ENCODE assay signal across 36 mouse cellular contexts in genomic region chr1:175867050-175867449, GRCm38 (mm10). TPM values are rescaled to one million over a fixed set of nuclear protein-coding genes. Genes with fewer than 3 reads are reported as not detected.
A peak's percentile ranks its signal among the peaks of the same experiment; 100 is the strongest.
DNase-seq lines count a peak whose midpoint lies in the region; ATAC-seq and TF ChIP-seq lines count a peak whose summit lies in the region.
"Had no signal": no experiment of that assay in that cellular context is flagged by ENCODE, and none has a peak within 500 bp of the region (broad histone marks: within the 10 kb centered on the region; RNA-seq: fewer than 3 reads in every experiment).

No protein-coding gene starts in this region.

- no peak overlapping the region for H3K9ac ChIP-seq in hindbrain, embryonic 13.5 days
- H3K9ac ChIP-seq in hindbrain, postnatal 0 days (replicated peaks; ENCODE audit: low read length), result no peak overlapping the region
- no peak overlapping the region for H3K9ac ChIP-seq in midbrain, embryonic 13.5 days (replicated peaks)
- H3K9ac ChIP-seq in intestine, postnatal 0 days (ENCODE audit: low read depth, low read length), result no peak overlapping the region
- H3K9ac ChIP-seq: forebrain, embryonic 12.5 days; heart, embryonic 12.5 days; liver, embryonic 12.5 days; liver, postnatal 0 days had no signal

- no peaks in the 10 kb centered on the region for H3K9me3 ChIP-seq in hindbrain, embryonic 13.5 days
- H3K9me3 ChIP-seq in hindbrain, postnatal 0 days (ENCODE audit: low read length), result no peaks in the 10 kb centered on the region
- H3K9me3 ChIP-seq in midbrain, embryonic 13.5 days, result no peaks in the 10 kb centered on the region
- no peaks in the 10 kb centered on the region for H3K9me3 ChIP-seq in intestine, postnatal 0 days (ENCODE audit: control insufficient read depth)
- H3K9me3 ChIP-seq: forebrain, embryonic 12.5 days; heart, embryonic 12.5 days; liver, embryonic 12.5 days had no signal

- ATAC-seq in hindbrain, embryonic 13.5 days (ENCODE audit: low FRiP score), result 0 out of 2 replicates have a peak, but pooled peaks have one; percentile 43
- no peak for ATAC-seq in hindbrain, postnatal 0 days
- ATAC-seq in midbrain, embryonic 13.5 days, result peak; percentile 73
- no peak for ATAC-seq in frontal cortex, adult (ENCODE audit: low TSS enrichment)
- no peak for ATAC-seq in intestine, postnatal 0 days
- ATAC-seq: inflammation-experienced regulatory T-cells, adult 6 months; liver, embryonic 12.5 days; liver, postnatal 0 days had no signal

- no peak overlapping the region for H3K4me2 ChIP-seq in hindbrain, embryonic 13.5 days
- H3K4me2 ChIP-seq in hindbrain, postnatal 0 days (ENCODE audit: low read depth, low read length), result no peak overlapping the region
- no peak overlapping the region for H3K4me2 ChIP-seq in midbrain, embryonic 13.5 days (replicated peaks)
- H3K4me2 ChIP-seq in intestine, postnatal 0 days (replicated peaks; ENCODE audit: low read depth), result no peak overlapping the region
- H3K4me2 ChIP-seq: forebrain, embryonic 12.5 days; heart, embryonic 12.5 days; liver, embryonic 12.5 days had no signal

- no peak for TF ChIP-seq CTCF in hindbrain, postnatal 0 days (IDR thresholded peaks at IDR 0.05; ENCODE audit: low read depth)
- TF ChIP-seq CTCF in intestine, postnatal 0 days (IDR thresholded peaks at IDR 0.05; ENCODE audit: low read depth), result no peak

- H3K27ac ChIP-seq in hindbrain, embryonic 13.5 days, result no peak overlapping the region
- H3K27ac ChIP-seq in hindbrain, postnatal 0 days, result no peak overlapping the region
- H3K27ac ChIP-seq in midbrain, embryonic 13.5 days, result no peak overlapping the region
- no peak overlapping the region for H3K27ac ChIP-seq in intestine, postnatal 0 days (ENCODE audit: low read depth, low read length)
- H3K27ac ChIP-seq: forebrain, embryonic 12.5 days; gastrocnemius, adult 2 months; layer of hippocampus, adult 2 months; liver, embryonic 12.5 days had no signal

- no peaks in the 10 kb centered on the region for H3K36me3 ChIP-seq in hindbrain, embryonic 13.5 days
- no peaks in the 10 kb centered on the region for H3K36me3 ChIP-seq in hindbrain, postnatal 0 days (ENCODE audit: insufficient read depth, low read length)
- H3K36me3 ChIP-seq in midbrain, embryonic 13.5 days, result no peaks in the 10 kb centered on the region
- no peaks in the 10 kb centered on the region for H3K36me3 ChIP-seq in intestine, postnatal 0 days (ENCODE audit: control insufficient read depth, insufficient read depth)
- H3K36me3 ChIP-seq: forebrain, embryonic 12.5 days; heart, embryonic 12.5 days; liver, embryonic 12.5 days had no signal

- H3K4me3 ChIP-seq in hindbrain, embryonic 13.5 days, result no peak overlapping the region
- H3K4me3 ChIP-seq in hindbrain, postnatal 0 days (ENCODE audit: low read length), result no peak overlapping the region
- no peak overlapping the region for H3K4me3 ChIP-seq in midbrain, embryonic 13.5 days (replicated peaks)
- H3K4me3 ChIP-seq in intestine, postnatal 0 days (ENCODE audit: low read depth, low read length), result no peak overlapping the region
- H3K4me3 ChIP-seq: erythroblast, embryonic 14.5 days; forebrain, embryonic 12.5 days; gastrocnemius, adult 2 months; heart, adult 2 months; heart, embryonic 12.5 days; layer of hippocampus, adult 2 months; liver, embryonic 12.5 days had no signal

- peak; percentile 8 for DNase-seq in embryo, embryonic 10.5 days (ENCODE audit: low spot score)
- DNase-seq in embryo, embryonic 11 days, result no peak
- DNase-seq in hindbrain, postnatal 0 days (ENCODE audit: low spot score), result no peak
- DNase-seq in Muller cell, postnatal 12 days (ENCODE audit: inconsistent ontology term), result peak; percentile 7
- DNase-seq: cerebellum, adult 11 months; cerebellum, adult 9-11 months; kidney, adult 18-20 months; layer of hippocampus, postnatal 36 days; liver, postnatal 0 days; lung, postnatal 36 days; spleen, adult 18-20 months; thymus, postnatal 14 days had no signal

- H3K27me3 ChIP-seq in hindbrain, embryonic 13.5 days, result no peaks in the 10 kb centered on the region
- H3K27me3 ChIP-seq in hindbrain, postnatal 0 days (ENCODE audit: insufficient read depth, low read length), result no peaks in the 10 kb centered on the region
- no peaks in the 10 kb centered on the region for H3K27me3 ChIP-seq in midbrain, embryonic 13.5 days
- no peaks in the 10 kb centered on the region for H3K27me3 ChIP-seq in intestine, postnatal 0 days (replicated peaks; ENCODE audit: control insufficient read depth, insufficient read depth, low read length)
- H3K27me3 ChIP-seq: forebrain, embryonic 12.5 days; heart, embryonic 12.5 days; liver, embryonic 12.5 days had no signal

- peaks cover 12% of the 10 kb centered on the region for H3K4me1 ChIP-seq in hindbrain, embryonic 13.5 days (replicated peaks)
- no peaks in the 10 kb centered on the region for H3K4me1 ChIP-seq in hindbrain, postnatal 0 days (ENCODE audit: insufficient read depth, low read length)
- H3K4me1 ChIP-seq in midbrain, embryonic 13.5 days (replicated peaks), result peaks cover 9% of the 10 kb centered on the region
- no peaks in the 10 kb centered on the region for H3K4me1 ChIP-seq in intestine, postnatal 0 days (replicated peaks; ENCODE audit: control insufficient read depth, insufficient read depth, low read length)
- H3K4me1 ChIP-seq: heart, embryonic 12.5 days; liver, embryonic 12.5 days had no signal

- 17% methylated on average over 1 of the region's 1 CpGs for WGBS in hindbrain, embryonic 13.5 days
- WGBS in hindbrain, postnatal 0 days, result 23% methylated on average over 1 of the region's 1 CpGs
- WGBS in midbrain, embryonic 13.5 days, result 18% methylated on average over 1 of the region's 1 CpGs
- 74% methylated on average over 1 of the region's 1 CpGs for WGBS in intestine, postnatal 0 days

RNA-seq across cellular contexts. Expression of gene Exo1, which starts 13.3 kb away (rescaled TPM):
- polyA plus RNA-seq in hindbrain, embryonic 13.5 days (2015; fragmentation: Nextera tagmentation; extraction: Ambion mirVana), result 11.6 and 13.8 TPM in 2 replicates
- total RNA-seq in hindbrain, postnatal 0 days (2014; rRNA removed), result 3.2 and 3.5 TPM in 2 replicates
- 4.8 and 7.3 TPM in 2 replicates for polyA plus RNA-seq in hindbrain, postnatal 0 days (2015; fragmentation: Nextera tagmentation; extraction: Ambion mirVana)
- polyA plus RNA-seq in midbrain, embryonic 13.5 days (2015; fragmentation: Nextera tagmentation; extraction: Ambion mirVana), result 24.1 and 28.4 TPM in 2 replicates
- polyA plus RNA-seq in intestine, postnatal 0 days (2015; fragmentation: Nextera tagmentation; extraction: Ambion mirVana), result 8.5 and 10.6 TPM in 2 replicates
- total RNA-seq: gastrocnemius, adult 2 months had no signal

RNA-seq across cellular contexts. Expression of gene Gm38100, which starts 53.1 kb away (rescaled TPM):
- not detected in 2 replicates for polyA plus RNA-seq in hindbrain, embryonic 13.5 days (2015; fragmentation: Nextera tagmentation; extraction: Ambion mirVana)
- total RNA-seq in hindbrain, postnatal 0 days (2014; rRNA removed), result not detected in 2 replicates
- not detected in 2 replicates for polyA plus RNA-seq in hindbrain, postnatal 0 days (2015; fragmentation: Nextera tagmentation; extraction: Ambion mirVana)
- 0.12 TPM in 1 of 2 replicates, not detected in the other for polyA plus RNA-seq in midbrain, embryonic 13.5 days (2015; fragmentation: Nextera tagmentation; extraction: Ambion mirVana)
- polyA plus RNA-seq in intestine, postnatal 0 days (2015; fragmentation: Nextera tagmentation; extraction: Ambion mirVana), result not detected in 2 replicates
- total RNA-seq: adrenal gland, postnatal 10 days; gastrocnemius, adult 2 months; gastrocnemius, postnatal 4 days; heart, adult 2 months; hematopoietic stem cell, adult 5-6 weeks; layer of hippocampus, adult 2 months; layer of hippocampus, postnatal 36 days; left cerebral cortex, postnatal 4 days; megakaryocyte, adult 5-6 weeks had no signal
- polyA plus RNA-seq: embryonic facial prominence, embryonic 14.5 days; erythroblast, embryonic 14.5 days; heart, adult 2 months; heart, embryonic 12.5 days; inflammation-experienced regulatory T-cells, adult 6 months; kidney, embryonic 16.5 days; limb, embryonic 14.5 days; liver, embryonic 12.5 days; liver, postnatal 0 days; lung, embryonic 16.5 days; neural tube, embryonic 11.5 days; stomach, embryonic 16.5 days; urinary bladder, adult 2 months had no signal

Comparison
In these comparisons a context has a peak if more than half of its experiments do, and no peak if none do; other contexts are left out.
1. DNase-seq: peak in embryo, embryonic 10.5 days (single experiment) and Muller cell, postnatal 12 days (single experiment); none in embryo, embryonic 11 days (single experiment) and hindbrain, postnatal 0 days (single experiment).
2. ATAC-seq: peak in hindbrain, embryonic 13.5 days (single experiment) and midbrain, embryonic 13.5 days (single experiment); none in hindbrain, postnatal 0 days (single experiment), frontal cortex, adult (single experiment) and intestine, postnatal 0 days (single experiment).